Mouse (Mus musculus) kidney, embryonic 16.5 days (tissue): ENCODE data around the gene Il17d. TPM values are rescaled to one million over a fixed set of nuclear protein-coding genes. Genes with fewer than 3 reads are reported as not detected.

Source experiments
- ATAC-seq: fragments of 200-750 bp; cut with Nextera tagmentation; 2 replicates; pipeline ENCODE4 v1.8.0; 2017; ENCODE audit warnings: moderate TSS enrichment; ENCODE audit not compliant: low FRiP score, low TSS enrichment
- H3K27ac ChIP-seq: fragments of 300-500 bp; sonication (generic); 2 replicates; pipeline ENCODE4 v1.5.1; 2014; ENCODE audit warnings: low read length
- H3K27me3 ChIP-seq: fragments of 300-500 bp; sonication (generic); 2 replicates; pipeline ENCODE4 v1.6.1; 2014; ENCODE audit warnings: low read length, control low read depth, mixed read lengths; ENCODE audit not compliant: insufficient read depth
- H3K36me3 ChIP-seq: fragments of 300-500 bp; sonication (generic); 2 replicates; pipeline ENCODE4 v1.6.1; 2014; ENCODE audit warnings: low read length, control low read depth, mixed read lengths; ENCODE audit not compliant: insufficient read depth
- H3K4me1 ChIP-seq: fragments of 300-500 bp; sonication (generic); 2 replicates; pipeline ENCODE4 v1.6.1; 2014; ENCODE audit warnings: low read length, control low read depth, mixed read lengths; ENCODE audit not compliant: insufficient read depth
- H3K4me2 ChIP-seq: fragments of 300-500 bp; sonication (generic); replicated peaks from 2 replicates; pipeline ENCODE4 v1.6.1; 2014; ENCODE audit warnings: low read depth, low read length
- H3K4me3 ChIP-seq: fragments of 300-500 bp; sonication (generic); 2 replicates; pipeline ENCODE4 v1.5.1; 2014; ENCODE audit warnings: mild to moderate bottlenecking, low read length
- H3K9ac ChIP-seq: fragments of 300-500 bp; sonication (generic); replicated peaks from 2 replicates; pipeline ENCODE4 v1.6.1; 2014; ENCODE audit warnings: low read length
- H3K9me3 ChIP-seq: fragments of 300-500 bp; sonication (generic); 2 replicates; pipeline ENCODE4 v1.6.1; 2016; ENCODE audit warnings: low read length, control low read depth
- WGBS: fragments of 180-500 bp; shearing (Covaris S2); extraction: QIAGEN DNeasy Blood & Tissue Kit; methylation state at CpG from one replicate; pipeline ENCODE4 v1.1.7; 2014; 5-methylcytosine and 5-hydroxymethylcytosine counted together
- polyA plus RNA-seq: library from polyadenylated mRNA; unstranded; fragments of >200 nt; fragmentation: Nextera tagmentation; extraction: Ambion mirVana; gene quantifications from 2 replicates; pipeline ENCODE4 v1.2.1, GENCODE M21; 2015

Il17d gene
- polyA plus RNA-seq, 1 experiment from 2014 or later = 2.1 TPM

GRCm38 (mm10) chr14:57533841-57534240, 9.3 kb downstream of the Il17d start:
- no peak overlapping the region for H3K9ac ChIP-seq
- H3K4me3 ChIP-seq = no peak overlapping the region
- H3K4me1 ChIP-seq = peaks cover 21% of the 10 kb centered on the region
- no peak overlapping the region for H3K27ac ChIP-seq
- no peak for ATAC-seq
- no peaks in the 10 kb centered on the region for H3K9me3 ChIP-seq
- WGBS = 23% methylated on average over 11 of the region's 11 CpGs
- H3K36me3 ChIP-seq = no peaks in the 10 kb centered on the region
- H3K27me3 ChIP-seq = 0 out of 2 replicates have a peak, but pooled peaks cover 3% of the 10 kb centered on the region
- H3K4me2 ChIP-seq = no peak overlapping the region

GRCm38 (mm10) chr14:57534346-57534745, 9.8 kb downstream of the Il17d start:
- no peak for ATAC-seq
- Histone ChIP-seq H3K4me3 (no peak overlapping the region), H3K4me2 (no peak overlapping the region)

GRCm38 (mm10) chr14:57534961-57535360, 10.4 kb downstream of the Il17d start:
- Histone ChIP-seq H3K4me3 (no peak overlapping the region), H3K4me1 (peaks cover 17% of the 10 kb centered on the region), H3K27ac (no peak overlapping the region), H3K9me3 (no peaks in the 10 kb centered on the region), H3K4me2 (no peak overlapping the region), H3K9ac (no peak overlapping the region), H3K36me3 (no peaks in the 10 kb centered on the region), H3K27me3 (0 out of 2 replicates have a peak, but pooled peaks cover 3% of the 10 kb centered on the region)
- 21% methylated on average over 8 of the region's 8 CpGs for WGBS
- ATAC-seq = peak; percentile 60

More at GRCm38 (mm10) chr14:57534346-57534745, 9.8 kb downstream of the Il17d start:
- H3K9ac ChIP-seq = no peak overlapping the region
- H3K9me3 ChIP-seq = no peaks in the 10 kb centered on the region
- peaks cover 21% of the 10 kb centered on the region for H3K4me1 ChIP-seq
- H3K27ac ChIP-seq = no peak overlapping the region
- 0 out of 2 replicates have a peak, but pooled peaks cover 3% of the 10 kb centered on the region for H3K27me3 ChIP-seq
- H3K36me3 ChIP-seq = no peaks in the 10 kb centered on the region
- WGBS = 17% methylated on average over 5 of the region's 5 CpGs

GRCm38 (mm10) chr14:57535646-57536045, 11.1 kb downstream of the Il17d start:
- WGBS = 50% methylated on average over 6 of the region's 6 CpGs
- H3K27ac ChIP-seq = no peak overlapping the region
- H3K4me1 ChIP-seq = peaks cover 17% of the 10 kb centered on the region
- ATAC-seq = 0 out of 2 replicates have a peak, but pooled peaks have one; percentile 17
- 0 out of 2 replicates have a peak, but pooled peaks cover 3% of the 10 kb centered on the region for H3K27me3 ChIP-seq
- H3K9ac ChIP-seq = no peak overlapping the region
- H3K4me3 ChIP-seq = no peak overlapping the region
- H3K36me3 ChIP-seq = no peaks in the 10 kb centered on the region
- no peak overlapping the region for H3K4me2 ChIP-seq
- no peaks in the 10 kb centered on the region for H3K9me3 ChIP-seq

- H3K27ac ChIP-seq = no peak overlapping the region
Measured at GRCm38 (mm10) chr14:57536820-57537219, 12.2 kb downstream of the Il17d start.

GRCm38 (mm10) chr14:57537261-57538015, 12.9 kb downstream of the Il17d start:
- 0 out of 2 replicates have a peak overlapping the region, but pooled peaks have one; percentile 14 for H3K9ac ChIP-seq
- peaks cover 17% of the 10 kb centered on the region for H3K4me1 ChIP-seq
- 29% methylated on average over 16 of the region's 16 CpGs for WGBS
- ATAC-seq = no peak
- no peak overlapping the region for H3K4me2 ChIP-seq
- no peak overlapping the region for H3K4me3 ChIP-seq
- no peak overlapping the region for H3K27ac ChIP-seq
- 0 out of 2 replicates have a peak, but pooled peaks cover 3% of the 10 kb centered on the region for H3K27me3 ChIP-seq
- no peaks in the 10 kb centered on the region for H3K9me3 ChIP-seq
- H3K36me3 ChIP-seq = no peaks in the 10 kb centered on the region

More at GRCm38 (mm10) chr14:57536820-57537219, 12.2 kb downstream of the Il17d start:
- Histone ChIP-seq H3K9ac (0 out of 2 replicates have a peak overlapping the region, but pooled peaks have one; percentile 14), H3K4me2 (no peak overlapping the region), H3K27me3 (0 out of 2 replicates have a peak, but pooled peaks cover 3% of the 10 kb centered on the region), H3K4me3 (no peak overlapping the region), H3K36me3 (no peaks in the 10 kb centered on the region), H3K4me1 (peaks cover 17% of the 10 kb centered on the region), H3K9me3 (no peaks in the 10 kb centered on the region)
- no peak for ATAC-seq
- 57% methylated on average over 9 of the region's 9 CpGs for WGBS

GRCm38 (mm10) chr14:57540683-57541082, 16.1 kb downstream of the Il17d start:
- H3K27me3 ChIP-seq = no peaks in the 10 kb centered on the region
- H3K4me1 ChIP-seq = peaks cover 9% of the 10 kb centered on the region
- H3K4me2 ChIP-seq = no peak overlapping the region
- H3K36me3 ChIP-seq = no peaks in the 10 kb centered on the region
- no peak for ATAC-seq
- no peak overlapping the region for H3K9ac ChIP-seq
- H3K9me3 ChIP-seq = no peaks in the 10 kb centered on the region
- 88% methylated on average over 11 of the region's 11 CpGs for whole genome bisulfite sequencing
- no peak overlapping the region for H3K27ac ChIP-seq
- no peak overlapping the region for H3K4me3 ChIP-seq

GRCm38 (mm10) chr14:57542231-57542630, 17.7 kb downstream of the Il17d start:
- Histone ChIP-seq H3K27ac (no peak overlapping the region), H3K27me3 (no peaks in the 10 kb centered on the region), H3K9ac (no peak overlapping the region), H3K36me3 (no peaks in the 10 kb centered on the region), H3K4me3 (no peak overlapping the region), H3K4me1 (0 out of 2 replicates have a peak, but pooled peaks cover 6% of the 10 kb centered on the region), H3K4me2 (no peak overlapping the region), H3K9me3 (no peaks in the 10 kb centered on the region)
- no peak for ATAC-seq
- WGBS = 73% methylated on average over 34 of the region's 34 CpGs

- no peaks in the 10 kb centered on the region for H3K9me3 ChIP-seq
- no peak overlapping the region for H3K27ac ChIP-seq
- no peak overlapping the region for H3K4me2 ChIP-seq
- H3K4me3 ChIP-seq = no peak overlapping the region
- H3K4me1 ChIP-seq = 0 out of 2 replicates have a peak, but pooled peaks cover 6% of the 10 kb centered on the region
- H3K36me3 ChIP-seq = 0 out of 2 replicates have a peak, but pooled peaks cover 4% of the 10 kb centered on the region
- no peak overlapping the region for H3K9ac ChIP-seq
- no peak for ATAC-seq
- H3K27me3 ChIP-seq = no peaks in the 10 kb centered on the region
- WGBS = 86% methylated on average over 13 of the region's 13 CpGs
Measured at GRCm38 (mm10) chr14:57543420-57544039, 19.0 kb downstream of the Il17d start.
